Mouse (Mus musculus): ENCODE results near the gene Hs6st2. TPM values are rescaled to one million over a fixed set of nuclear protein-coding genes. Genes with fewer than 3 reads are reported as not detected.

The Hs6st2 gene
- total RNA-seq, 1 experiment: 18.5 TPM

DNA sequence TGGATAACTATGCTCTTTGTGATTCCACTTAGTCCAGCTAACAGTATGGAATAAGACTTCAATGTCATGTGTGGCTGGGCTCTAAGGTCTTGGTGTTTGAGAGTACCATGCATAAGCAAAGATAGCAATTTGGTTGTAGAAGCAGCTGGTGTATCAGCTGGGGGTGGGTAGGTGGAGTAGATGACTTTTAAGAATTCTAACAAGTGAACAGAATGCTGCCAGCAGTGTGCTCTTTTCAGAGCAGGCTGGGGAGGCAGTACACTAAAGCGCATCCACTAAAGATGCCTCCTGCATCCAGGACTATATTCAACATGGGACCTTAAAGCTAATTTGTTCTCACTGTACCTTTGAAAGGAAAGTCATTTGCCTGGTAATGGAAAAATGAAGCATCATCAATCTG is 88.9 kb downstream of the Hs6st2 start:
- Histone ChIP-seq H3K36me3 (ENCODE audit: control insufficient read depth, insufficient read depth, low read length, poor library complexity, severe bottlenecking) (no peaks in the 10 kb centered on the region), H3K27ac (ENCODE audit: insufficient read depth, low read depth, low read length, poor library complexity, severe bottlenecking) (no peak overlapping the region), H3K4me3 (ENCODE audit: insufficient read depth in 1 of 2, low read depth in 1 of 2, low read length in 2 of 2, poor library complexity in 1 of 2, severe bottlenecking in 1 of 2) (no peak overlapping the region), H3K9ac (ENCODE audit: insufficient read depth, low read depth, low read length, poor library complexity, severe bottlenecking) (no peak overlapping the region), H3K4me1 (ENCODE audit: control insufficient read depth in 2 of 2, insufficient read depth in 2 of 2, low read length in 2 of 2, poor library complexity in 1 of 2) (no peaks in the 10 kb centered on the region), H3K9me3 (ENCODE audit: control insufficient read depth, insufficient read depth, low read depth, low read length) (no peaks in the 10 kb centered on the region)
- no peak for DNase-seq (ENCODE audit: low read depth, low spot score)
- TF ChIP-seq MAFK (IDR thresholded peaks at IDR 0.05; ENCODE audit: insufficient read depth, low read depth, low read length) (no peak), CHD2 (IDR thresholded peaks at IDR 0.05; ENCODE audit: low read depth, low read length) (no peak), ZC3H11A (IDR thresholded peaks at IDR 0.05; ENCODE audit: borderline replicate concordance, low read depth, low read length) (no peak)
- in situ Hi-C loops (cut with MboI; ENCODE audit: low sequenced_read_pairs in 2 of 2, unreplicated experiment in 2 of 2): no loop called here

DNA sequence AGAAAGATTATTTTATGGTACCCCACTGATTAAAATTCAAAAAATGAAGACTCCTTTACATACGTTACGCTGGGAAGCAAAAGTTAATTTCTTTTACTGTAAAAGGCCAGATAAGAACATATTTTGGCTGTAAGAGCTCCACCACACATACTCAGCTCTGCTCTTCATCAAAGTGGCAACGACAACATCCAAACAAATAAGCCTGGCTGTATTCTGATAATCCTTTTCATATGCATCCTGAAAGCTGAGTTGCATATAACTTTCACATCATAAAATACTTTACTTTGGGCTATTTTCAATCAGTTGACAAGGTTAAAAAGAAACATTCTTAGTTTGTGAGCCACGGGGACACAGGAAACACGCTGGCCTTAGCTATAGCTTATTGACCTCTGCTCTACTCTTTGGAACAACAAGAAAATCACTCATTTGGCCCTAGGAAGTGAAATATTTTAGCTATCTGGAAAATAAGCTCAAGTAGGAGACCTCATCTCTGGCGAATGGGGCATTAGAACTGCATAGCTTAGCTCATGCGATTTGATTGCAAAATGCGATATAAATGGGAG is 91.1 kb downstream of the Hs6st2 start:
- no peak overlapping the region for H3K4me3 ChIP-seq (ENCODE audit: insufficient read depth in 1 of 2, low read depth in 1 of 2, low read length in 2 of 2, poor library complexity in 1 of 2, severe bottlenecking in 1 of 2)
- TF ChIP-seq CHD2 (IDR thresholded peaks at IDR 0.05; ENCODE audit: low read depth, low read length) (no peak), HCFC1 (IDR thresholded peaks at IDR 0.05; ENCODE audit: borderline replicate concordance, insufficient read depth, low read length) (no peak), MAFK (IDR thresholded peaks at IDR 0.05; ENCODE audit: insufficient read depth, low read depth, low read length) (no peak), ZNF384 (IDR thresholded peaks at IDR 0.05; ENCODE audit: low read depth, low read length) (no peak), ZC3H11A (IDR thresholded peaks at IDR 0.05; ENCODE audit: borderline replicate concordance, low read depth, low read length) (no peak)
- no peaks in the 10 kb centered on the region for H3K4me1 ChIP-seq (ENCODE audit: control insufficient read depth in 2 of 2, insufficient read depth in 2 of 2, low read length in 2 of 2, poor library complexity in 1 of 2)
- no peak overlapping the region for H3K27ac ChIP-seq (ENCODE audit: insufficient read depth, low read depth, low read length, poor library complexity, severe bottlenecking)
- H3K9ac ChIP-seq (ENCODE audit: insufficient read depth, low read depth, low read length, poor library complexity, severe bottlenecking): no peak overlapping the region
- DNase-seq (ENCODE audit: low read depth, low spot score): no peak
- in situ Hi-C loops (cut with MboI; ENCODE audit: low sequenced_read_pairs in 2 of 2, unreplicated experiment in 2 of 2): no loop called here
- no peaks in the 10 kb centered on the region for H3K9me3 ChIP-seq (ENCODE audit: control insufficient read depth, insufficient read depth, low read depth, low read length)
- H3K36me3 ChIP-seq (ENCODE audit: control insufficient read depth, insufficient read depth, low read length, poor library complexity, severe bottlenecking): no peaks in the 10 kb centered on the region

DNA sequence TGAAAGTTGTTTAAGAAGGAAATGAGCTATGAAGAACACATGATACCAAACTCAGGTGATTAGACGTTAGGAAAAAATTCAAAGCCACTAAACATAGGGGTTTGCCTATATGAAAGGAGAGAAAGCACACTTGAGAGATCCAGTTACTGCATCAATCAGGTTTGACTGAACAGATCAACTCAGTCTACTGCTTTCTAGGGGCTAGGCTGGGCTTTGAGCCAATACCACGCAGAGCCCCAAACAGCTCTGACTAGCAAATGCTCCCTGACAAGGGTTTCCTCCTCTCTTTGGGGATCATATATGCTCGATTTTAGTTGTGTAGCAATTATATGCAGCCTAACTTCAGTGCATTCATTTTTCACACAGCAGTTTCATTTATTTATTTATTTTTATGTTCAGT is 96.2 kb downstream of the Hs6st2 start:
- H3K9ac ChIP-seq (ENCODE audit: insufficient read depth, low read depth, low read length, poor library complexity, severe bottlenecking): no peak overlapping the region
- no peaks in the 10 kb centered on the region for H3K9me3 ChIP-seq (ENCODE audit: control insufficient read depth, insufficient read depth, low read depth, low read length)
- TF ChIP-seq ZC3H11A (IDR thresholded peaks at IDR 0.05; ENCODE audit: borderline replicate concordance, low read depth, low read length): no peak
- TF ChIP-seq HCFC1 (IDR thresholded peaks at IDR 0.05; ENCODE audit: borderline replicate concordance, insufficient read depth, low read length): no peak
- TF ChIP-seq ZNF384 (IDR thresholded peaks at IDR 0.05; ENCODE audit: low read depth, low read length): no peak
- no peak overlapping the region for H3K4me3 ChIP-seq (ENCODE audit: insufficient read depth in 1 of 2, low read depth in 1 of 2, low read length in 2 of 2, poor library complexity in 1 of 2, severe bottlenecking in 1 of 2)
- in situ Hi-C loops (cut with MboI; ENCODE audit: low sequenced_read_pairs in 2 of 2, unreplicated experiment in 2 of 2): no loop called here
- no peaks in the 10 kb centered on the region for H3K4me1 ChIP-seq (ENCODE audit: control insufficient read depth in 2 of 2, insufficient read depth in 2 of 2, low read length in 2 of 2, poor library complexity in 1 of 2)
- DNase-seq (ENCODE audit: low read depth, low spot score): no peak
- no peak overlapping the region for H3K27ac ChIP-seq (ENCODE audit: insufficient read depth, low read depth, low read length, poor library complexity, severe bottlenecking)
- H3K36me3 ChIP-seq (ENCODE audit: control insufficient read depth, insufficient read depth, low read length, poor library complexity, severe bottlenecking): no peaks in the 10 kb centered on the region

DNA sequence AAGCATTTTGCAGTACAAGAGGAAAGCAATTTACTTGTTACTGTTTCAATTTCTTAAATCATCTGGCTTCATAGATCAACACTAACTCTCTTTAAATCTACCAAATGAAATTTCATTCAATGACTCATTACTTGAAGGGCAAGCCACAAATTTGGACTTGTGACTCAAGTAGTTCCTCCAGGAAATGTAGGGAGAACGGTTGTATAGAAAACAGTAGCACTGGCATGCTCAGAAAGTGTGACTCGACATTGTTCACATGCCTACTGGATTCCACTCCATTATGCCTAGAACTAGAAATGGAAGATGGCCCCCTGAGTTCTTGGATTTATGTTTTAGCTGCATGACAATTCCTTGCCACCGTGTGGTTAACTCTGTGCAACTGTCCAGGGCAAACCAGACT is 100.0 kb downstream of the Hs6st2 start:
- TF ChIP-seq ZNF384 (IDR thresholded peaks at IDR 0.05; ENCODE audit: low read depth, low read length) (no peak), HCFC1 (IDR thresholded peaks at IDR 0.05; ENCODE audit: borderline replicate concordance, insufficient read depth, low read length) (no peak), MAFK (IDR thresholded peaks at IDR 0.05; ENCODE audit: insufficient read depth, low read depth, low read length) (no peak), CHD2 (IDR thresholded peaks at IDR 0.05; ENCODE audit: low read depth, low read length) (no peak), ZC3H11A (IDR thresholded peaks at IDR 0.05; ENCODE audit: borderline replicate concordance, low read depth, low read length) (no peak)
- no peak for DNase-seq (ENCODE audit: low read depth, low spot score)
- no peaks in the 10 kb centered on the region for H3K4me1 ChIP-seq (ENCODE audit: control insufficient read depth in 2 of 2, insufficient read depth in 2 of 2, low read length in 2 of 2, poor library complexity in 1 of 2)
- no peaks in the 10 kb centered on the region for H3K36me3 ChIP-seq (ENCODE audit: control insufficient read depth, insufficient read depth, low read length, poor library complexity, severe bottlenecking)
- H3K9me3 ChIP-seq (ENCODE audit: control insufficient read depth, insufficient read depth, low read depth, low read length): no peaks in the 10 kb centered on the region
- no peak overlapping the region for H3K27ac ChIP-seq (ENCODE audit: insufficient read depth, low read depth, low read length, poor library complexity, severe bottlenecking)
- H3K9ac ChIP-seq (ENCODE audit: insufficient read depth, low read depth, low read length, poor library complexity, severe bottlenecking): no peak overlapping the region
- no peak overlapping the region for H3K4me3 ChIP-seq (ENCODE audit: insufficient read depth in 1 of 2, low read depth in 1 of 2, low read length in 2 of 2, poor library complexity in 1 of 2, severe bottlenecking in 1 of 2)
- in situ Hi-C loops (cut with MboI; ENCODE audit: low sequenced_read_pairs in 2 of 2, unreplicated experiment in 2 of 2): no loop called here

DNA sequence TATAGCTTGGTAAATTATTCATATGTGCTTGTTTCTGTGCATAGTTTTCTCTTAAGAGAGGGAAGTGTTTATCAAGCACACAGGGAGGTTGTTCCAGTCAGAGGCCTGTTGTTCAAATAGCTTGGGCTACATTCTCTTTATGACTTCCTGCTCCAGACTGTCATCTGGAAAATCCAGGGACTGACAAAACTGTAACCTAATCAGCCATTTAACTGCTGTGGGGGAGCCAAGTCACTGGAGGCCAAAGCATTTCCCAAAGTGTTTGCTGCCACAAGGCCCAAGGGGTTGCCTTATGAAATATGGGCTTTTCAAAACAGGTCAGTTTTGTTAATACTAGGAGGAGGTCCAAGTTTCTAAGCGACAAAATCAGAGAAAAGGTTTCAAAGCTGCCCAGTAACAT is 119.8 kb downstream of the Hs6st2 start:
- Histone ChIP-seq H3K4me1 (ENCODE audit: control insufficient read depth in 2 of 2, insufficient read depth in 2 of 2, low read length in 2 of 2, poor library complexity in 1 of 2) (no peaks in the 10 kb centered on the region), H3K9ac (ENCODE audit: insufficient read depth, low read depth, low read length, poor library complexity, severe bottlenecking) (no peak overlapping the region), H3K36me3 (ENCODE audit: control insufficient read depth, insufficient read depth, low read length, poor library complexity, severe bottlenecking) (no peaks in the 10 kb centered on the region), H3K4me3 (ENCODE audit: insufficient read depth in 1 of 2, low read depth in 1 of 2, low read length in 2 of 2, poor library complexity in 1 of 2, severe bottlenecking in 1 of 2) (no peak overlapping the region), H3K9me3 (ENCODE audit: control insufficient read depth, insufficient read depth, low read depth, low read length) (no peaks in the 10 kb centered on the region), H3K27ac (ENCODE audit: insufficient read depth, low read depth, low read length, poor library complexity, severe bottlenecking) (no peak overlapping the region)
- in situ Hi-C loops (cut with MboI; ENCODE audit: low sequenced_read_pairs in 2 of 2, unreplicated experiment in 2 of 2): no loop called here
- TF ChIP-seq CHD2 (IDR thresholded peaks at IDR 0.05; ENCODE audit: low read depth, low read length): no peak
- no peak for TF ChIP-seq MAFK (IDR thresholded peaks at IDR 0.05; ENCODE audit: insufficient read depth, low read depth, low read length)
- no peak for TF ChIP-seq ZC3H11A (IDR thresholded peaks at IDR 0.05; ENCODE audit: borderline replicate concordance, low read depth, low read length)
- TF ChIP-seq HCFC1 (IDR thresholded peaks at IDR 0.05; ENCODE audit: borderline replicate concordance, insufficient read depth, low read length): no peak
- TF ChIP-seq ZNF384 (IDR thresholded peaks at IDR 0.05; ENCODE audit: low read depth, low read length): no peak
- no peak for DNase-seq (ENCODE audit: low read depth, low spot score)

Data from ES-E14 (cell line).